Mouse (Mus musculus): ENCODE data around the gene Gm10800.
"Not testable (repeated sequence)": the region's sequence is repeated elsewhere in the genome, so short reads cannot be mapped to it uniquely, and the experiment has no call there.

The Gm10800 gene

DNA sequence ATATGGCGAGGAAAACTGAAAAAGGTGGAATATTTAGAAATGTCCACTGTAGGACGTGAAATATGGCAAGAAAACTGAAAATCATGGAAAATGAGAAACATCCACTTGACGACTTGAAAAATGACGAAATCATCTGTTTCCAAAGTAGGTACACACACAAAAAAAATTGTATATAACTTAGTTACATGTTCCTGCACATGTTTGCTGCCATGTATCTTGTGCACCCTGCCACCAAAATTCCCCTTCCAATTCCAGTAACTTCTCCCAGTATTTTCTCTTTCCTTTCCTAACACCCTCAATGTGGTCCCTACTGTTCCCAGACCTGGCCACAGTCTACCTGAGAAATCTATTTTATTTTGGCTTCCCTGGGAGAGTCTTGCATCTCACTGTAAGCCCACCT is at the start of gene Gm10800:
Gm10800 (minus strand) TSS at position 101 of the 400 bp plus-strand sequence.
- DNase-seq (ENCODE audit: low read depth): not testable (repeated sequence)

DNA sequence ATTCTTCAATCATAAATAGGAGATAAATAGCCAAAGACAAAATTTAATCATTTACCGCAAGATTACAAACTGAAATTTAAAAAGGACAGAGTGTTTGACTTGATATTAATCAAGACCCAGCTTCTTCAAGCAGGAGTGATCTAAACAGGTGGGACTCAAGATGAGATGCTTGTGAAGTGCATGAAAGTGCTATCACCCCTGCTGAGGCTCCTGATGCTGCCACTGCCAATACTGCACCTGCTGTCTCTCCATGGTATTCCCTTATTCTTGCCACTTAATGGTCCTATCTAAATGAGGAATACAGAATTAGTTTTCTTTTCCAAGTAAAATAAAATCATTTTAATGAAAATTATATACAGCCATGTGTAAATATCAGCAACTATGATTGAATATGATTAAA is 30.4 kb upstream of the Gm10800 start:
- DNase-seq (ENCODE audit: low read depth): no peak

DNA sequence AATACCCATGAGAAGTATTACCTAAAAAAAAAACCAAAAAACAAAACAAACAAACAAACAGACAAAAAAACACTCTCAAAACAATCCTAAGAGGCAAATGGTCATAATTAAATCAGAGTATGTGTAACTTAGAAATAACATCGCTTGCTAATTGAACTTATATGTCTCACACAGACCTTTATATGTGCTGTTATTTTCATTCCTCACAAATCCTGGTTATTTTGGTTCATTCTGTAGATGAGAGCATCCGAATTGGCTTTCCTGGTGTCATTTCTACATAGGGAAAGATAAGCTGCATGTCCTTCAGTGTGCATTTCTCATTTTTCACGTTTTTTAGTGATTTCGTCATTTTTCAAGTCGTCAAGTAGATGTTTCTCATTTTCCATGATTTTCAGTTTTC is 5.2 kb downstream of the Gm10800 start, which contains the start of gene Gm10801:
Gm10801 (plus strand) TSS at position 301 of the 400 bp plus-strand sequence.
- DNase-seq (ENCODE audit: low read depth): not testable (repeated sequence)
